Mouse (Mus musculus) stomach, postnatal 0 days (tissue): ENCODE results near the gene Slfn14. TPM values are rescaled to one million over a fixed set of nuclear protein-coding genes. Genes with fewer than 3 reads are reported as not detected.

Experiments
- ATAC-seq: fragments of 200-750 bp; cut with Nextera tagmentation; 2 replicates; pipeline ENCODE4 v1.8.0; 2017; ENCODE audit not compliant: low FRiP score, low TSS enrichment
- DNase-seq: peaks from one replicate; pipeline ENCODE4 v3.0.0-alpha.2; 2016; ENCODE audit warnings: low spot score
- H3K27ac ChIP-seq: fragments of 300-500 bp; sonication (generic); replicated peaks from 2 replicates; pipeline ENCODE4 v1.5.1; 2014; ENCODE audit warnings: mild to moderate bottlenecking, control low read depth
- H3K27me3 ChIP-seq: fragments of 300-500 bp; sonication (generic); 2 replicates; pipeline ENCODE4 v1.6.1; 2014; ENCODE audit warnings: low read length; ENCODE audit not compliant: control insufficient read depth, insufficient read depth
- H3K36me3 ChIP-seq: fragments of 300-500 bp; sonication (generic); 2 replicates; pipeline ENCODE4 v1.6.1; 2014; ENCODE audit warnings: low read length, mixed read lengths; ENCODE audit not compliant: control insufficient read depth, insufficient read depth
- H3K4me1 ChIP-seq: fragments of 300-500 bp; sonication (generic); replicated peaks from 2 replicates; pipeline ENCODE4 v1.6.1; 2014; ENCODE audit warnings: antibody characterized with exemption; ENCODE audit not compliant: control insufficient read depth, insufficient read depth
- H3K4me2 ChIP-seq: fragments of 300-500 bp; sonication (generic); replicated peaks from 2 replicates; pipeline ENCODE4 v1.6.1; 2014; ENCODE audit warnings: low read depth, mild to moderate bottlenecking, control low read depth, moderate library complexity
- H3K4me3 ChIP-seq: fragments of 300-500 bp; sonication (generic); 2 replicates; pipeline ENCODE4 v1.5.1; 2014; ENCODE audit warnings: low read depth, low read length, control low read depth
- H3K9ac ChIP-seq: fragments of 300-500 bp; sonication (generic); 2 replicates; pipeline ENCODE4 v1.6.1; 2014; ENCODE audit warnings: mild to moderate bottlenecking, low read length, control low read depth, mixed read lengths
- H3K9me3 ChIP-seq: fragments of 300-500 bp; sonication (generic); 2 replicates; pipeline ENCODE4 v1.6.1; 2016; ENCODE audit warnings: low read length; ENCODE audit not compliant: control insufficient read depth
- CTCF ChIP-seq: IDR thresholded peaks from 2 replicates; pipeline ENCODE4 v1.5.1; 2016; ENCODE audit warnings: antibody characterized with exemption, low read depth, mild to moderate bottlenecking, moderate library complexity
- EP300 ChIP-seq: optimal IDR thresholded peaks from 2 replicates; pipeline ENCODE3; 2016; ENCODE audit warnings: antibody characterized with exemption
- WGBS: fragments of 180-500 bp; shearing (Covaris S2); extraction: QIAGEN DNeasy Blood & Tissue Kit; methylation state at CpG from one replicate; pipeline ENCODE4 v1.1.7; 2014; 5-methylcytosine and 5-hydroxymethylcytosine counted together
- polyA plus RNA-seq: library from polyadenylated mRNA; unstranded; fragments of >200 nt; fragmentation: Nextera tagmentation; extraction: Ambion mirVana; gene quantifications from 2 replicates; pipeline ENCODE4 v1.2.1, GENCODE M21; 2015

Gene Slfn14
- polyA plus RNA-seq, 1 experiment from 2014 or later, result 0.04 TPM

DNA sequence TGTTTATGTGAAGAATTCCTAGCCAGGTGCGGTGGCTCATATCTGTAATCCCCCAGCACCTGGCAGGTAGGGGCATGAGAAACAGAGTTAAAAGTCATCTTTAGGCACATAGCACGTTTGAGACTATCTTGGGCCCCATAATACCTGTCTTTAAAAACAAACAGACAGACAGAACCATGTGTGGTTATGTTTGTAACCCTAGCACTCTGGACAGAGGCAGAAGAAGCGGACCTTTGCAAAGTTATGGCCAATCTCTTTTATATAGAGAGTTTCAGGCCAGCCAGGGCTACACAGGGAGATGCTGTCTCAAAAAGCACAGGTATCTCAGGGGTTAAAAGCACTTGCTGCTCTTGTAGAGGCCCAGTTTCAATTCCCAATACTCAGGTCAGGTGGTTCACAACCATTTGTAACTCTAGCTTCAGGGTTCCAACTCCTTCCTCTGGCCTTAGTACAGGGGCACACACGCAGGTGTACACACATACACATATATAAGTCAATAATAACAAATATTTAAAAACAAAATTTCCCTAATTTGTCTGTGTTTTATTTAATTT, 20.3 kb upstream of the Slfn14 start:
- Histone ChIP-seq H3K27me3 (no peaks in the 10 kb centered on the region), H3K4me3 (no peak overlapping the region), H3K36me3 (peaks cover 2% of the 10 kb centered on the region; the same call in 1 of the 2 replicates), H3K27ac (no peak overlapping the region), H3K4me1 (no peaks in the 10 kb centered on the region), H3K9ac (no peak overlapping the region), H3K4me2 (no peak overlapping the region), H3K9me3 (no peaks in the 10 kb centered on the region)
- DNase-seq (no peak), ATAC-seq (no peak)
- 74% methylated on average over 4 of the region's 4 CpGs for WGBS
- no peak for TF ChIP-seq EP300
- no peak for TF ChIP-seq CTCF

DNA sequence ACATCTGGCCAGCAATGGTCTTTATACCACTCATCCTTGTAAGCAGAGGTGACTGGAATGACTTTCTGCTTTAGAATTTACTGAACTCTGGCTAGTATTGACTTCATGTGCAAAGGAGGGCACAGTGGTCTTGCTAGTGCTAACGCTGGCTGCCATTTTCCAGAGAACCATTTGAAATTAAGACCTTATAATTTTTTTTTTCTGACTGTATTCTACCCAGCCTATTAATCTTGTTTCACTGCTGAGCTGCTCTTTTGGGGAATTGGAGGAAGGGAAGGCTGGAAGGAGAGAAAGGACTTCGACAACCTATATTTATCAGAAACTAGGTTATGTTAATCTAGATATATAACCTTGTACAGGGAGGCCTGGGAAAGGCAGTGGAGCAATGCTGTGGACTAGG, 18.0 kb upstream of the Slfn14 start:
- DNase-seq (no peak), ATAC-seq (no peak)
- no peak overlapping the region for H3K4me2 ChIP-seq
- H3K9ac ChIP-seq, result no peak overlapping the region
- no peak for TF ChIP-seq CTCF
- no peak for TF ChIP-seq EP300
- H3K27ac ChIP-seq, result no peak overlapping the region
- no peak overlapping the region for H3K4me3 ChIP-seq
- H3K9me3 ChIP-seq, result no peaks in the 10 kb centered on the region
- H3K4me1 ChIP-seq, result no peaks in the 10 kb centered on the region
- WGBS, result 83% methylated on average over 2 of the region's 2 CpGs
- no peaks in the 10 kb centered on the region for H3K27me3 ChIP-seq
- no peaks in the 10 kb centered on the region for H3K36me3 ChIP-seq

DNA sequence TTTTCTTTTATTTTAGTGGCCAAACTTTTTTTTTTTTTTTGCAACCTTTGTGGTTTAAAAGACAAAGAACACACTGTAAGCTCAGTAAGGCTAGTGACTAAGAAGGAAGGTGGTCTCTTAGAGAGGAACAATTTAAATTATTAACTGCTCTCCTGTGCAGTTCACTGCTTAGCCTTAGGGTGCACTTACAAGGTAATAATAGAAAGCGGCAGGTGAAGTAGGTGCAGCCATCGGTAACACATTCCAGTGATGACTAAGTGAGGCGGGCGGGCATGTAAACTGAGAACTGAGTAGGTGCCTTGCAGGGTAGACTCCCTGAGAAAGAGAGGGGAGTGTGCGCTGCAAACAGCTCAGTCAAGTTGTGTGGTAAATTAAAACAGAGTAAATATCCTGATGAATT, 17.2 kb upstream of the Slfn14 start:
- Histone ChIP-seq H3K27ac (no peak overlapping the region), H3K4me1 (no peaks in the 10 kb centered on the region), H3K36me3 (no peaks in the 10 kb centered on the region), H3K4me2 (peak overlapping the region; percentile 72), H3K4me3 (peak overlapping the region; percentile 50), H3K9me3 (no peaks in the 10 kb centered on the region), H3K27me3 (no peaks in the 10 kb centered on the region), H3K9ac (no peak overlapping the region)
- ATAC-seq, result peak; percentile 70
- WGBS, result 35% methylated on average over 5 of the region's 5 CpGs
- TF ChIP-seq EP300 (no peak), CTCF (0 out of 2 replicates have a peak, but pooled peaks have one; percentile 4)
- peak; percentile 71 for DNase-seq

DNA sequence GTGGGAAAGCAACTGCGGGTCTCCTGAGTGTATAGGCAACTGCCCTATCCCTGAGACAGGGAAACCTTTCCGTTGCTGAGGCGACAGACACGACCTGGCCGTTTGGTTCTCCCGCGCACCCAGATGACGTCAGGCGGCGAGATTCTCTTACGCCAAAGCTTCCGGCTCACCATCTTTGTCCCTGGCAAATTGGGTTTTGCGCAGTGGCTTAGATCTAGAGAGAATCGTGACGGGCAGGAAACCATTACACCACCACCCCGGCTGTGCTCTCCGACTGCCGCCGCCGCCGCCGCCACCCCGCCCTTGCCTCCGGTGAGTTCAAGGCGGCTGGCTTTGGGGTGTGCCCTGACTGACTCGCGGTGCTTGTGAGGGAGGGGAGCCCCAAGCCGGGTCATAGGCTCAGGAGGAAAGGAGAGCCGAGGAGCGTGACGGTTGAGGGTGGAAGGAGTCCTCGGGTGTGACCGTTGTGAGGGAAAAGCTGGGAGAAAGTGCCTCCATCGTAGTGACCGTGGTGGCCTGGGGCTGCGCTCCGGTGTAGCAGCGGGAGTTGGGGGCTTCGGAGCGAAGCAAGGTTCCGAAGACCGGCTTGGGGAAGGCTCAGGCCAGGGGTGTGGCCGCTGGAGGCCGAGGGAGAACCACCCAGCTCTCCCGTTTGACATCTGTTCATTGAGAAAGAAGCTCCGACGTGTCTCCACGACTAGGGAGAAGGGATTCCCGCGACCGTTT, 16.2 kb upstream of the Slfn14 start, which contains the start of gene Pex12:
Gene Pex12, minus strand, starts transcription at position 61 of the 726 bp plus-strand sequence.
- H3K4me3 ChIP-seq, result peak within 1 kb of the TSS; percentile 50
- peak; percentile 97 for DNase-seq
- H3K27me3 ChIP-seq, result no peaks in the 10 kb centered on the region
- peak within 1 kb of the TSS; percentile 61 for H3K9ac ChIP-seq
- peak within 1 kb of the TSS; percentile 73 for H3K27ac ChIP-seq
- under 1% methylated on average over 51 of the region's 51 CpGs for WGBS
- ATAC-seq, result peak; percentile 86
- H3K4me2 ChIP-seq, result peak within 1 kb of the TSS; percentile 72
- 0 out of 2 replicates have a peak, but pooled peaks cover 2% of the 10 kb centered on the region for H3K4me1 ChIP-seq
- H3K9me3 ChIP-seq, result no peaks in the 10 kb centered on the region
- H3K36me3 ChIP-seq, result no peaks in the 10 kb centered on the region
- TF ChIP-seq EP300 (no peak), CTCF (no peak)

DNA sequence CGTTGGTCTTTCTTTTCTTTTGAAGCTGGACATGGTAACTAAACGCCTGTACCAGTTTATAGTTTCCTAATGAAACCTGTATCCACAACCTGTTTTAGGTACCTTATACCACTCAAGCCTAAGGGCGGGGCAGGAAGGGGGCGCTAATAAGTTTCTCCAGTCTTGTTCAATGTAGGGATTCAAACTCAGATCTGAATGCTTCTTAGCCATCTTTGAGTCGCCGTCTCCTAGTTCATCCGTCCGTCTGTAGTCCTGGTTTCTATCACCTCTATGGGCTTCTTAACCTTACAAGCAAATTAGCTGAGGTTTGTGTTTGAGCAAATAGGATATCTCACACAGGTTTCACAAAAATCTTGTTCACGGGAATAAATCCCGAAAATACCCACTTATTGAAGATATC, 15.6 kb upstream of the Slfn14 start:
- H3K4me1 ChIP-seq, result 0 out of 2 replicates have a peak, but pooled peaks cover 2% of the 10 kb centered on the region
- TF ChIP-seq EP300 (no peak), CTCF (peak; percentile 31; the same call in 1 of the 2 replicates)
- DNase-seq, result no peak
- H3K9me3 ChIP-seq, result no peaks in the 10 kb centered on the region
- peak overlapping the region; percentile 73 for H3K27ac ChIP-seq
- no peaks in the 10 kb centered on the region for H3K27me3 ChIP-seq
- WGBS, result 6% methylated on average over 10 of the region's 10 CpGs
- peak overlapping the region; percentile 72 for H3K4me2 ChIP-seq
- peak overlapping the region; percentile 50 for H3K4me3 ChIP-seq
- no peaks in the 10 kb centered on the region for H3K36me3 ChIP-seq
- H3K9ac ChIP-seq, result peak overlapping the region; percentile 52
- ATAC-seq, result no peak

DNA sequence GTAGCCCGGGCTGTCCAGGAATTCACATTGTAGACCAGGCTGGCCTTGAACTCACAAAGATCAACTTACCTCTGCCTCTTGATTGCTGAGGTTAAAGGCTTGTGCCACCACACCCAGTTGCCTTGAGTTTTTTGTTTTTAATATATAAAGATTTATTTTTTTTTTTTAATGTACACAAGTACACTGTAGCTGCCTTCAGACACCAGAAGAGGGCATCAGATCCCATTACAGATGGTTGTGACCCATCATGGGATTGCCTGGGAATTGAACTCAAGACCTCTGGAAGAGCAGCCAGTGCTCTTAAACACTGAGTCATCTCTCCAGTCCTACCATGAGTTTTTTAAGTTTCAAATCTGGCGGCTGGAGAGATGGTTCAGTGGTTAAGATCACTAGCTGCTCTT, 14.9 kb upstream of the Slfn14 start:
- Histone ChIP-seq H3K4me1 (0 out of 2 replicates have a peak, but pooled peaks cover 2% of the 10 kb centered on the region), H3K4me3 (no peak overlapping the region), H3K27me3 (no peaks in the 10 kb centered on the region), H3K27ac (no peak overlapping the region), H3K9me3 (no peaks in the 10 kb centered on the region), H3K9ac (no peak overlapping the region), H3K36me3 (no peaks in the 10 kb centered on the region), H3K4me2 (no peak overlapping the region)
- DNase-seq (no peak), ATAC-seq (no peak)
- WGBS, result 58% methylated on average over 2 of the region's 2 CpGs
- TF ChIP-seq EP300 (no peak), CTCF (peak; percentile 31)
